Mouse (Mus musculus): Measurements from ENCODE around the gene 1700067K01Rik.

GRCm38 (mm10) chr8:83997511-83998141 lies 3.7 kb upstream of the 1700067K01Rik start, which contains the start of gene Samd1:
- TF ChIP-seq POLR2A (IDR thresholded peaks at IDR 0.05; ENCODE audit: insufficient read depth, low read length) (no peak), CTCF (IDR thresholded peaks at IDR 0.05; ENCODE audit: low read depth, low read length) (no peak)
